Mouse (Mus musculus) mesoderm, embryonic 11.5 days (tissue): Measurements from ENCODE around the gene Pde4c.

Experiments used
- DNase-seq: peaks from one replicate; pipeline ENCODE4 v3.0.0-alpha.2; 2012; ENCODE audit warnings: low read depth, low spot score

The Pde4c gene

DNA sequence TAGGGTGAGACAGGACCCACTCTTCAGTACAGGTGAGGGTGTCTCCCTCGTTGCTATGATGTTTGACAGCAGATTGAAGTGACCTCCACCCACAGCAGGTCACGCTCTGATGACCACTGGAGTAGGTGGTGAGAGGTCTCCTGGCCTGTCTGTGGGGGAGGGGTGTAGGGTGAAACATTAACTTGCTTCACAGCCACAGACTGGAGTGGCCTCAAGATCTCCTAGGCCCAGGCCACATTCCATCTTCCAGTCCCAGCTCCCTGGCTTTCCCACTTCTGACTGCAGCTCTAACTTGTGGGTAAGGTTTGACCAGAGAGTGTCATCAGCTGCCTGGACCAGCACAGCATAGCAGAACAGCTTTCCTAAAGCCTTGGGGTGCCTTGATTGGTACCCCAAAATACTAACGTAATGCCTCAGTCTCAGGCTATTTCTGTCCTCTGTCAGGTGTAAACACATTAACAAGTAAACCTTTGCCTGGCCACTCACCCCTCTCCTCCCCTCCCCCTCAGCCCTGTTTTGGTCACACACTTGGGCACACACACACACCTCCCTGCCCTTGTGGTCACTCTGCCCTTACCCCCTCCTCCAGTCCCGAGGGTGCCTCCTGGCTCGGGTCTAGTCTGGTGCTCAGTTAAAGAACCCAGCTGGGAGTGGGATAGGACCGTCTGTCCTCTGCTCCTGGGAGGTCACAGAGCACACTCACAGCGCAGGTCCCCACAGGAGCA lies at the start of gene Pde4c:
Gene Pde4c (plus strand): TSS at position 235 of the 725 bp plus-strand sequence.
- DNase-seq, result no peak

DNA sequence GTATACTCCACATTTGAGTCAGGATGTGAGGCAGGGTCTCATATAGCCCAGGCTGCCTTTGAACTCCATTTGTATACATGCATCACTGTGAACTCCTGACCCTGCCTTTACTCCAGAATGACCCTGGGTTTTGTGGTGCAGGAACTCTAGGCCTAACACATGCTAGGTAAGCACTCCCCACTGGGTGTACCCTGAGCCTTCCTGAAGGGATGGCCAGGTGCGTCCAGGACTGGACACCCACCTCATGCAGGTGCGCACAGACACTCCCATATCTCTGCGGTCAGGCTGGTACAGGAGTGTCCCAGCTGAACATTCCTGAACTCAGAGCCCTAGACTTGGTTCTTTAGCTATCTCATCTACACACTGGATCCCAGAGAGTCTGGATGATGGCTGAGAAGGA lies 49.4 kb upstream of the Pde4c start:
- DNase-seq, result no peak

DNA sequence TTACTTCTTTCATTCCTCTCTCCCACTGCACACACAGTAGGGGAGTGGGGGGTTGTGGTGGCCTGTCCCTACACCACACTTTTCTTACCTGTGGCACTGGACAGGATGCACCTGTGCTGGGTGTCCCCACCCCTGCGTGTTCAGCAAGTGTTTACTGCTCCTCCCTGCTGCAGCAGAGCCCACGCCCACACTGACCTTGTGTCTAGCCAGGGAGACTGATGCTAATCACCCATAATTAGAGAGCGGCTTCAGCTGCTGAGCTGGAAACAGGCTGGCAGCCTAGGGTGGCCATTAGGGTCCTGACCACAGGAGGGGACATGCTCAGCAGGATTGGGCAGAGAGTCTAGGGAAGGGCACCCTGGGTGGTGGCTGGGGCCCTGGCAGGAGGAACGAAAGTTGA lies 48.8 kb upstream of the Pde4c start:
- DNase-seq, result no peak

DNA sequence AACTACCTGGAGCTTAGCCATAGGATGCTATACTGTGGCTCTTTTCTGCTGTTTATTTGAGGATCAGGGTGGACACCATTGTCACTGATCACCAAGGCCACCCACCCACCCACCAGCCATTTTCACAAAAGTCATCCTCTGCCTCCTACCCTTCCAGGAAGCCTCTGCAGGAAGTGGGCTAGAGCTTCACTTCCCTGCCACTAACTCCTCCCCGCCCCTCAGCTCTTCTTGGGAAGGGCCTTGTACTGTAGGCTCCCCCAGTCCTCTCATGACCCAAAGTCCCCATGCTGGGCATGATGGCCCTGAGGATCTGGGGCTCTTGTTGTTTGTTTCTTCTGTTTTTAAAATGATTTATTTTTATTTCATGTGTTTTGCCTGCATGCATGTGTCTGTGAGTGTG lies 48.2 kb upstream of the Pde4c start:
- no peak for DNase-seq

DNA sequence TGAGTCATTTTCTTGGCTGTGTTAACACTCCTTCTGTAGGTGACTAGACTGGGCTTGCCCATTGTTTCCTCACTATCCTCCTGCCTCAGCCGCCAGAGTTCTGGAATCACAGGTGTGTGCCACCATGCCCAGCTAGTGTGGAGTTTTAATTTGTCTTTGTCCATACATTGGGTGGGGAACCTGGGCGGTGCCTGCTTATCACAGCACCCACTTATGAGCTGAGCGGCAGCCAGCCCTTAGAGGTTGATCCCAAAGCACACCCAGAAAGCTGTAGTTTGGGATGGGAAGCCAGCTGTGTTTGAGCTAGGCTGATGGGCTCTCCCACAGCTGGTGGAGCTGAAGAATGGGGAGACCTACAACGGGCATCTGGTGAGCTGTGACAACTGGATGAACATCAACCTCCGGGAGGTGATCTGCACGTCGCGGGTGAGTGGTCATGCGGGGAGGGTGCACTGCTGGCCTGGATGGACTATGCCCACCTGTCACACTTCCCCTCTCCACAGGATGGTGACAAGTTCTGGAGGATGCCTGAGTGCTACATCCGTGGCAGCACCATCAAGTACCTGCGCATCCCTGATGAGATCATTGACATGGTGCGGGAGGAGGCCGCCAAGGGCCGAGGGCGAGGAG lies 46.0 kb upstream of the Pde4c start:
- DNase-seq, result no peak

DNA sequence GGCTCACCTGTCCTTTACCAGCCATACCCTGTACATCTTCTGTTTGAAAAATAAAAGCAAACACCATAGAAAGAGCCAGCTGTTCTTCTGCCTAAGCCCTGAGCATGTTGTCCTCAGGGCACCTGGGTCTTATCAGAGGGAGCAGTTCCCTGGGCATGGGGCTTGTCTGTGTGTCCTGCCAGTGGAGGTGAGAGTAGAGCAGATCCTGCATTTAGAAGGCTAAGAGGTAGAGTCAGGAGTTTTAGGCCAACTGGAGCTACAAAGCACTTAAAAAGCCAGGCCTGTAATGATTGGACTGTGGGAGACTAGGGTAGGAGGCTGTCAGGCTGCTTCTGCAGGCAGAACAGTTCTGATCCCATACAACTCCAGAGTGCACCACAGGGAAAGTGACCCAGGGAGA lies 44.8 kb upstream of the Pde4c start:
- DNase-seq, result no peak

DNA sequence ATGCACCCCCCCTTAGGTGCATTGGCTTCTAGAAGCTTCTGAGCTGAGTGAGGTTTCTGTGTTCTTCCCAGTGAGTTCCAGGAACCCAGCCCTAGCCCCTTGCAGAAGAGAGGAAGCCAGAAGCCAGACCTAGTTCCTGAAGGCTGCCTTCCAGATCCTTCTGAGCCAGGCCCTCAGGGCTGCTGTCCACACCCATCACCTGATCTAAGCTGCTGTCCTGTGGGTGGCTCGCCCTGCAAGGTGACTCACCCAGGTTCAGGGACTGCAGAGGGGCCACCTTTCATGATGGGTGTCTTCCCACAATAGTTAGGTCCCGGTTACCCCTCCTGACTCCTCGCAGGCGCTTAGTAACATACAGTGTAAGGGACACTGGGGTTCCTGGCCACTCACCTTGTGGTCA lies 44.1 kb upstream of the Pde4c start:
- no peak for DNase-seq

DNA sequence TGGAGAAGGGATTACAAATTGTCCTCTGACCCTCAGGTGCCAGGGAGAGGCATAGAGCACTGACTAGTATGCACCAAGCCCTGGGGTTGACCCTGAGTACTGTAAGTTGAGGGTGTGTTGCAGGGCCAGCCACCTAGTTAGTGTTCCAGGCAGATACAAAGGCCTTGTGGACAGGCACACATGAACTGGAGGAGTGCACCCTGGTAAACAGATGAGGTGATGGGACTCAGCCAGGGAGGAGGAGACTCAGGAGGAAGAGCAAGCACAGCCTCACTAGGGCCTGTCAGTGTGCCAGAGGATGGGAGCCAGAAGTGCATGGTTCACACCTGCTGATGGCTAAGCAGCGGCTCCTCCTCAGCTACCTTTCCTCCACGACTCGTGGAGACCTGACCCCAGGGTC lies 43.5 kb upstream of the Pde4c start:
- no peak for DNase-seq

DNA sequence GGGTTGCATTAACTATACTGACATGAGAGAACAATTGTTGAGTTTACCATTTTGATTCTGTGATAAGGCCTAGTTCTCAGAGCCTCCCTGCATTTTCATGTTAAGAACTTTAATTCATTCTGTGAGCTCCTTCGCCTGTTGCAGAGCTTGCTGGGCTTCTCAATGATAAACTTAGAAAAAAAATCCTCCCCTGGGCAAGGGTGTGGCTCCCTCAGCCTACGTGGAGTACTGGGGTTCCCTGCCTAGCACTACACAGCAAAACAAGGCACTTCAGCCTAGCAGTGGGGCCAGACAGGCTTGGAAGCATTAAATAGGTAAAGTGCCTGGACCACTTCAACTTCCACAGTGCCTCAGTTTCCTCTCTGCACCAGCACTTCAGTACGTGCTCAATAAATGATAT lies 42.1 kb upstream of the Pde4c start:
- no peak for DNase-seq

DNA sequence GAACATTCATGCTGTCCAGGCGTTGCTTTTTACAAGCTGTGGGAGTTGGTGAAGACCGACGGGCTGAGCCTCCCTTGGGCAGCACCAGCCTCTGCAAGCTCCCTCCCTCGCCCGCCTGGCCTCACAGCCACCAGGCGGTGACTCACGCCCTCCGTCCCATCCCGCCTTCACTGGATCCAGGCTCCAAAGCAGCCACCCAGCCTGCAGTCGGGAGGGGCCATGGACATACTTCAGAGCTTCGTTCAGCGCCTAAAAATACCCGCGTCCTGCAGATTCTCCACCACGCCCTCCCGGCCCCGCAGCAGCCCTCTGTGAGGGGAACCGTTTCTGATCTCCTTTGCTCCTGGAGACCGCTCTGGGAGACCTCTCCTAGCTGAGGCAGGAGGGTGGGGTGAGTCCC lies 41.3 kb upstream of the Pde4c start:
- no peak for DNase-seq

DNA sequence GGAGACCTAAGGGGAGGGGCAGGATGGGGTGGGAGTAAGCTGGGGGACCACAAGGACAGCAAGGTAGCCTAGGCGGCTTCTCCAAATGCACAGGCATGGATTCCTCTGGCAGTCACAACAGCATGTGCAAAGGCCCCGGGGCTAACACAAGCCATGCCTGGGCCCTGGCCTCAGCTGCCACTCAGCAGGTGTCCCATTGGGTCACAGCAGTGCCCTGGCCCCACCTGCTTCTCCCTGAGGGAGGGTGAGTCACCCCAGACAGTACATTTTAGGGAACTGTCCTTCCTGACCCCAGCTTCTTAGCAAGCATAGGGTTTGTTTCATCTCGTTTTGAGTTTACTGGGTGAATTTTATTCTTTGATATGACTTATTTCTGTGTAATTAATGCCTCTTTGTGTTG lies 40.8 kb upstream of the Pde4c start:
- no peak for DNase-seq

DNA sequence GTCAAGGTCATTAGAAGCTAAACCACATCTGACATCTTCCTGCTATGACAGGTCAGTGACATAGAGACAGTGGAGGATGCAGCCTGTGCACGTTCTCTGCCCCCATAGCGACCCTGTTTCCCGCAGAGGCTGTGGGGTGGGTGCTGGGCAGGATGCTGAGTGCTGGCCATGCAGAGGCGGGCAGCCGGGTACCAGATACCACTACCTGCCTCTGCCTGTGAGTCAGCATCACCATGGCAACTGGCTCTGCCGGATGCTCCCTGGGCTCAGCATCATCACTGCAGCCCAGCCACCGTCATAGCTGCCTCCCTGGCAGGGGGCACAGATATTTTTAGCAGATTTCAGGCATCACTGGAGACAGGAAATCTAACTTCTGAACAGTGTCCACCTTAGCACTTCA lies 39.2 kb upstream of the Pde4c start:
- no peak for DNase-seq

DNA sequence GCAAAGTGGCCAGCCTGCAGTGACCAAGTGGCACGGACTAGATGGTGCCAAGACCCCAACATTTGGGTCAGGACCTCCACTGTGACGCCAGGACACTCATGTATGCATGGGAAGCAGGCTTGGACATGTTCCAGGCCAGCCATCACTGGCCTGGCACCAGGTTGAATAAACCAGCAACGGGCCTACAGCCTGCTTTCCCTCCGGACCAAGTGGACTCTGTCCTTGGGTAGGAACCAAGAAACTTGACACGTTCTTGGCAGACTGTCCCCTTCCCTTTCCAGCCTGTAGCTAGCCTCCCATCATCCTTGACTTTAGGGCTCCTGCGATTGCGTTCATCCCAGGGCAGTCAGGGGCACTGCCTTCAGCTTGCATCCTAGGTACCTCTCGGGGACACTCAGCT lies 35.9 kb upstream of the Pde4c start:
- DNase-seq, result no peak

DNA sequence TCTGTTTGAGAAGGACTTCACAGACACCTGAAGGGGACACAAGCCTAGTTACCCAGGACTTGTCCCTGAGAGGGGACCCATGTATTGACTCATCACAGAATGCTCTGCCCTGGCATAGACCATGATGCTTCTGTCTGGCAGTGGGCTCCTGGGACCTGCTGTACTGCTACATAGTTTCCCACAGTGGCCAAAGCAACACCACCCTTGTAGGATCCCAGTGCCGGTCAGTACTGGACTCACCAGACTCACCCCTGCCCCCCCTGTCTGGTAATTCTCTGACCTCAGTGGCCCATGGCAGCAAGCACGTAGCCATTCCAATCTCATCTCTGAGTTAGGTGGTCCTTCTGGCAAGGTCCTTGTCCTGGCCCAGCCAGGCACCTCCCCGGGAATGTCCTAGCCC lies 35.4 kb upstream of the Pde4c start:
- no peak for DNase-seq

DNA sequence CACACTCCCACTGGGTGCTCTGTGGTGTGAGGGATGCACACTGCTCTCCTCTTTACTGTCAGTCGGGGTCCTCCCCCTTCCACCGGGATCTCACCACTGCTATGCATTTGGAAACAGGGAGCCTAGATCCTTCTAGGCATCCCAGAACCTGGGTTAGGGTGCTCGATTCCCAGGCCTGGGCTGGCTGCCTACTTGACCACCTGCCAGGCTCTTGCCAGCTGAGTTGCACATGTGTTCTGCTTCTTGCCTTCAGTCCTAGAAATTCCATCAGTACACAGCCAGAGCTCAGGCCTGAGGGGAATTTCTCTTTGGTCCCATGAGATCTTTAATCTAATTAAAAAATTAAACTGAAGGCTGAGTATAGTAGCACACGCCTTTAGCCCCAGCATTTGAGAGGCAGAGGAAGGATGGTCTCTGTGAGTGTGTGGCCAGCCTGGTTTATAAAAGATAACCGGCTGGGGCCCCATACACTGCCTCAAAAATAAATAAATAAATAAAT lies 33.6 kb upstream of the Pde4c start:
- no peak for DNase-seq

DNA sequence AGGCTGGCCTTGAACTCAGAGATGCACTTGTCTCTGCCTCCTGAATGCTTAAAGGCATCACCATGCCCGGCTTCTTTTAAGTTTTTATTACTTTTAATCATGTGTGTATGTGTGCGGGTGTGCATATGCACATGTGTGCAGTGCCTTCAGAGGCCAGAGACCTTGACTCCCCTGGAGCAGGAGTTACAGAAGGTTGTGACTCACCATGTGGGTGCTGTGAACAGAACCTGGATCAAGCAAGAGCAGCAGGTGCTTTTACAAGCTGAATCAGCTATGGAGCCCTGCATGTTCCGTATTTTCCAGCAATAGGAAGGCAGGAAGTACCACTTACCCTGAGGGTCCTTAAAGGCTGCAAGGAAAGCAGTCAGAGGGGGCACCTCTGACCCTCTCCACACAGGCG lies 32.3 kb upstream of the Pde4c start:
- no peak for DNase-seq

DNA sequence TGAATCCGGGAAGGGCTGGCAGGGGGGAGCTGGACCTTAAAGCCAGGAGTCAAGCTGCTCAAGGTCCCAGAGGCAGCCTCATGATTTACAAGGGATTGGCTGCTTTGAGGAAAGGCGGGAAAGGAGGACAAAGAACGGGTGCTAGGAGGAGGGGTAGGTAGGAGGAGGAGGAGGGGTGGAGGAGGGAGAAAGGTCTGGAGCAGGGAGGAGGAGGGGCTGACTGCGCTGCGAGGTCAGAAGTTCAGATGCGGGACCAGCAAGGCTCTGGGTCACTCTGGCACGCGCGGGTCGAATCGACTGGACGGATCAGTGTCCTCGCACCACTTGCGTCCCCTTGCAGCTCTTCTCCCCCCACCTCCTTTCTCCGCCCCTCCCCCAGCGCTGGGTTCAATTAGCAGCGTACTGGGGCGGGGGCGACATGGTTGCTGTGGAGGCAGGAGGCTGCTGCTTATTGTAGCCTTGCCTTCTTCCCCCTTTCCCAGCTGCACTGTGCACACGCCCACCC lies 31.7 kb upstream of the Pde4c start:
- DNase-seq, result peak; percentile 93

DNA sequence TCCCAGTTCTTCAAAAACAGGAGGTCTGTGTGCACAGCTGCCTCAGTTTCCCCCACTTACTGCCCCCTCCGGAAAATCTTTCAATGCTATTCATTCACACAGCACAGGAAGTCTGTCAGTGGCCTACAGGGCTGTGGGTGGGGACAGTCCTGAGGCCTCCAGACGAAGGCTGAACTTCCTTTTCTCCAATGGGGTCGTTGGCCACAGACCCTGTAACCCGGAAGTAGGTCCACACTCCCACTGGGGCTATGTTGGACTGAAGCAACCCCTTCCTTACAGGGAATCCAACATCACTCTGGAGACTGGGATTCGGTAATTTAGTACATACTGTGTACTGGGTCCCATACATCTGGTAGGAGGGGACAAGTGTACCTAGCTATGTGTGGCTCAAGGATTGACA lies 29.9 kb upstream of the Pde4c start:
- no peak for DNase-seq

DNA sequence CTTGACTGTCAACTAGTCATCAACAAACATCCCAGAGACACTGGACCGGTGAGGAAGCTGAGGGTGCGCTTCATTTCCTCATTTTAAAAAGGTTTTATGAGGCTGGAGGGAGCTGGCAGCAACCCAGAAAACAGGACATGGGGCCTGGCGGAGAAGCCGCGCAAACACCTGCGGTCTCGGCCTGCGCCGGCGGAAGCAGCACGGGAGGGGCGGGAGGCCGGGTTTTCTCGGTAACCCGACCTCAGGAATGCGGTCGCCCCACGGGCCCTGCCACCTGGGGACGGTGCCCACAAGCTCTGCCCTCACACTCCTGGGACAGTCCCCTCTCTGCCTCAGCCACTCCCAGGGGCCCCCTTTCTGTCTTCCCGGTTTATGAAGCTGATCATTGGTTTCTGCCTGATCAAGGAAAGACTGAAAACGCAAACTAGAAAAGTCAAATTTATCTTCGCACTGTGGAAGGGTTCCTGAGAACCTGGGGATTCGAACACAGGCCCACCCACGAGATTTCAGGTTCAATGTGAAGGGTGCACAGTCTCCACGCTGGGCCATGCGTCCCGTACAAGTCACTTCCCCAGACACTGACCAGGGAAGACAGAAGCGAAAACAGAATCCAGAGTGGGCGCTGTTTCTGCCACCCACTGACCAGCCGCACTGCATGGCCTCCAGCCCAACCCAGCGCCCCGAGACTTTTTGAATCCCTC lies 28.1 kb upstream of the Pde4c start:
- DNase-seq, result no peak

DNA sequence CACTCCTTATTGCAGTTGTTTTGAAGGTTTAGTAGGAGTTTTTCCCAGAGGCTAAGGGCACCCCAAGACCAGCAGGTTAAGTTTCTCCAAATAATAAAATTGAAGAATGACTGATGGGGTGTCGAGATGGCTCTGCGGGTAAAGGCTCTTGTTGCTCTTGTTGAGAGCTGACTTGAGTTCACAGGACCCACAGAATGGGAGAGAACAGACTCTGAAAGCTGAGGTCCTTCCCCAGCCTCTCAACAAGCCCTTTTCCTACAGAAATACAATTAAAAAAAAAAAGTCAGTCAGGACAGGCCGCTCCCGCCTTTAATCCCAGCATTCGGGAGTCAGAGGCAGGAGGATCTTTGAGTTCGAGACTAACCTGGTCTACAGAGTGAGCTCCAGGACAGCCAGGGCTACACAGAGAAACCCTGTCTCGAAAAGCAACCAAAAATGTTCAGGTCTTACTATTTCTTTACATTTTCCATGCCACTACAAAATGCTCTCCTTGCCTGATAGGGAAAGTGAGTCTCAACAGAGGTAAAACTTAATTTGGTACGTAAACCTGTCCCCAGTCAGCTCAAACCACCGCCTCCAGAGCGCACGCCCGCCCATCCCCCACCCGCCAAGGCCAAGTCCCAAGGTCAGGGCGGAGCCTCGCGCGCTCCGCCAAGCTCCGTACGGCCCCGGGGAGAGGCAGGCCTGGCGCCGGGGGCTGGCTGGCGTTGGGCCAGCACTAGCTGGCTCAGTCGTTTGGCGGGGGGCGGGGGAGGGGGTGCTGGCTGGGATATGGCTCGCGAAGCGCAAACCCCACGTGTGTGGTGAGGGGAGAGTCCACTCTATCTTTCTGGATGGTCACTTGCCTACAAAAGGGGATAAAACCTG lies 27.3 kb upstream of the Pde4c start:
- peak; percentile 81 for DNase-seq

DNA sequence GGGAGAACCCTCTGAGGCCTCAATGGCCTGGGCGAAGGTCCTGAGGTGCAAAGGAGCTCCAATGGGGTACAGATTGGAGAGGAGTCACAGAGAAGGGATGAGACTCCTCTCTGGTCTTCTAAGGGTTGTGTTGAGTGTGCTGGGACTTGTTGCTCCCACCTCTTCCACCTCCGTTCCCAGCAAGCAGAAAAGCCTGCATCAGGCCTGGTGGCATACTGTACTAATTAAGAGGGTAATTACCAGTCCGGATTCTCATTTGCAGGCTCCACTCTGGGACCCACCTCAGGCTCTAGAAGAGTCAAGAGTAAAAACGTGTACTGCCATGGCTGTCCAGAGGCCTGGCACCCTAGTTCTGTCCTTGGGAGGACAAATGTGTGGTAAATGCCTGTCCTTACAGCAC lies 26.6 kb upstream of the Pde4c start:
- DNase-seq, result no peak
